Mouse (Mus musculus): Measurements from ENCODE around the gene Cfap43.

The Cfap43 gene

GRCm38 (mm10) chr19:47919126-47919965 is at the start of gene Cfap43, which contains the start of gene Itprip:
Cfap43 (minus strand) TSS chr19:47919287.
Itprip (minus strand) TSS chr19:47919299.
- ATAC-seq (ENCODE audit: insufficient number of reproducible peaks, low FRiP score, low TSS enrichment), result peak; percentile 36; the same call in 1 of the 2 replicates

DNA sequence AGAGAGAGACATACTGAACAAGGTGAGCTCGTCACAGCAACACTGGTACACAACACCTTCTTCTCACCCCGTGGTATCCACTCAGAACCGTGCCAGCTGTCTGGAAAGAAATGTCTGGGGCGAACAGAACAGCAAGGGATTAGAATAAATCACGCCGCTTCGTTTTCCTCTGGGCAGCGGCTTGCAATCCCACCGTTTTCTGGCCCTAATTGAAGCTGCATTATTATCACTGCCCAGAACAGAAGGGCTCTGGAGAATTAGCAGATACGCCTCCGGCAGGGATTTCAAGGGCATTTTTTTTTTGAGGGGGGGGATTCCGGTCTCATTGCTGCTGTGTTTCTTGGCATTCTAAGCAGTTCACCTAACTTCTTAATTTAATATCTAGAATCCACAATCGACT is 39.1 kb upstream of the Cfap43 start:
- no peak for ATAC-seq (ENCODE audit: insufficient number of reproducible peaks, low FRiP score, low TSS enrichment)

DNA sequence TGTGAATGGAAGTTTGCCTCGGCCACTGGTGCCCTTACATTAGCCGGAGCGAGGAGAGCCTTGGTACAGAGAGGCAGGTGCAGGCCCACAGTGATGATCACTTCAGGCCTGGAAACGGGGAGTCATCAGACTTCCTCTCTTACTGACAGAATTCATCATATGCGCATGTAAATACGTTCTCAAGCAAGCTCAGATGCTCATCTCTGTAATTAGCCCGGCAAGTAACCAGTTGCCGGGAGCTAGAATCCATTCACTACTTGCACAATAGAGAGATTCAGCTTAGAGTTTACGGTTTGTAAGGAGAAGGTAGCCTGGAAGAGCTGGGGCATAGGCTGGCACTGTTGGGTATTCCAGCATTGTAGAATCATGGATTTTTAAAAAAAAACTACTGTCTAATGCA is 34.1 kb upstream of the Cfap43 start:
- no peak for ATAC-seq (ENCODE audit: insufficient number of reproducible peaks, low FRiP score, low TSS enrichment)

DNA sequence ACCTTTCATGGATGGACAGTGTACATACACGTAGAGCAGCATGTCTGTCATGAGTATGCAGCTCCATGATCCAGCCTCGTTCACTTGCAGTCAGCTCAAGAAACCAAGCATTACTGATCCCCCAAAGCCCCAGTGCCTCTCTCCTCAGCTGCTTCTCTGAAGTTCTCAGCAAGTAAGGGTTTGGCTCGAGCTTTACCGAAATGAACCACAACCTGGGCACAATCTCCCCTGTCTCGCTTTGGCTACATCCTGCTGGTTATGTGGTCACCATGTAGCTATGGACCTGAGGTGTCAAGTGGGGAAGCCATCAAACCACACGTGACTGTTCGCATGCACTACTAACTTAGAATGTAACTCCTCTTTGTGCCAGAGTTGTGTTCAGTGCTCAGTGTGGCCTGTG is 31.9 kb upstream of the Cfap43 start:
- no peak for ATAC-seq (ENCODE audit: insufficient number of reproducible peaks, low FRiP score, low TSS enrichment)

- ATAC-seq (ENCODE audit: insufficient number of reproducible peaks, low FRiP score, low TSS enrichment), result no peak
Observed at GRCm38 (mm10) chr19:47946821-47947465, 27.9 kb upstream of the Cfap43 start.

DNA sequence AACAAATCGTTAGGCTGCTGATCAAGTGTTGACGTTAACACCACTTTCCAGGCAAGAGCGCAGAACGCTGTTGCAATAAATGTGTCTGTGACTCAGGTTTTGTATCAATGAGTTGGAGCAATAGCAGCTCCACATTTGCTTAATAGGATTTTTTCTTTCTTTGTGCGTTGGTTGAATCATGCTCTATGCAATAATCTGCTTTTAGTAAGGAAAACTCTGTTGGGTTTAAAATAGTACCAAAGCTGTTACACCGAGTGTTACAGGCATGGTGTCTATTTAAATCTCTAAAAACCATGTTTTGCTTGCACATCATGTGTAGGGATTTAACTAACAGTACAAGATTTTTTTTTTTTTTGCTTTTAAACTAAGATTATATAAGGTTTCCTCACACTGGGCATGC is 20.3 kb upstream of the Cfap43 start:
- ATAC-seq (ENCODE audit: insufficient number of reproducible peaks, low FRiP score, low TSS enrichment), result no peak

DNA sequence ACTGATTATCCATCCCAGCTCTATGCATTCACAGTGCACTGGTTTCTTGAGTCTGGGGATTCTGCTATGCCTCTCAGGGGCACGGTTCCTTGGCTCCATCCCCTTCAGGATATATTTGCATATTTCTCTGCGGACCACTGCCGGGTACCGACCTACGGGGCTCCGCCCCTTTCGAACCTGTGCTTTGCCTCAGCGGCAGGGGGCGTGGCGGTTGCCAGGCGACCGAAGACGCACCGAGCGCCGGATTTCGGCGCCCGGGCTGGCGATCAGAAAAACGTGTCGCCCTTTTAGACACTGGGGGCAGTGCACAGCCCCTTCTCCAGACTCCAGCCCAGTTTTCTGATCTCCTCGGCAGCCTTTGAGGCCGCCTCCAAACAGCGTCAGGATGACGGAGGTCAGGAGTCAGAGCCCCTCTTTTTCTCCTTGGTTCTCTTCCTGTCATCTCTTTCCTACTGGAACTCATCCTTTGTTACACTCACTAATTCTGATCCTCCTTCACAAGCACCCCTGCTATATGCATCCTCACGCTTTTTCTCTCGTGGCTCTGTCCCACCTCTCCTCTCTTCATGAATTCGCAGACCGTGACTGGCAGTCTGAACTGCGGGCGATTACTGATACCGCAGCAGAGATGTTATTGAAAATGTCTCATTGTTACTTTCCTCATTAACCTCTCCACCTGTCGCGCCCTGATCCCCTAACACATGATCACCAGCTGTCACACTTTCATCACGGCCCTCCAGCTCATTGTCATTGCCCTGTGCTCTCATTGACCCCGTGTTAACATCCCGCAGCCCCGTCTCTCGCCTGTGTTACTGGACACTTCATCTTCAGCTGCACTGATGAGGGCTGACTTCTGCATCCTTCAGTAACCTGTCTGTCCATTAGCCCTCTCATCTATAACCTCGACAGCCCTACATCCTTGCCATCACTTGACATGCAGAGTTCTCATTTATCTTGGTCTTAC is 18.6 kb upstream of the Cfap43 start, which contains the start of gene Cfap58:
TSS of gene Cfap58 (plus strand) at position 233 of the 964 bp plus-strand sequence.
- ATAC-seq (ENCODE audit: insufficient number of reproducible peaks, low FRiP score, low TSS enrichment), result no peak

- ATAC-seq (ENCODE audit: insufficient number of reproducible peaks, low FRiP score, low TSS enrichment), result no peak
Observed at GRCm38 (mm10) chr19:47936938-47937337, 17.9 kb upstream of the Cfap43 start.

GRCm38 (mm10) chr19:47936490-47936889 is 17.4 kb upstream of the Cfap43 start:
- no peak for ATAC-seq (ENCODE audit: insufficient number of reproducible peaks, low FRiP score, low TSS enrichment)

DNA sequence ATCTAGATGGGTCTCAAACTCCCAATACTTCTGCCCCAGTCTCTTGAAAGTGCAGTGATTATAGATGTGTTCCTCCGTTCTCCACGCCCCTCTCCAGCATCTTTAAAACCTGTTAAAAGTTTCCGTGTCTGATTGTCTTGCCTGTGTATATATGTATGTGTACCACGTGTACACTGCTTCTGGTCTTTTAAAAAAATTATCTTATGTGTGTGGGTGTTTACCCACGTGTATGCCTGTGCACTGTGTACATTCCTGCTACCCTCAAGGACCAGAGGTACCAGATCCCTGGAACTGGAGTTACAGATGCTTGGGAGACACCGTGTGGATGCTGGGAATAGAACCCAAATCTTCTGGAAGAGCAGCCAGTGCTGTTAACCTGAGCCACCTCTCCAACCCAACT is 16.4 kb upstream of the Cfap43 start:
- no peak for ATAC-seq (ENCODE audit: insufficient number of reproducible peaks, low FRiP score, low TSS enrichment)

DNA sequence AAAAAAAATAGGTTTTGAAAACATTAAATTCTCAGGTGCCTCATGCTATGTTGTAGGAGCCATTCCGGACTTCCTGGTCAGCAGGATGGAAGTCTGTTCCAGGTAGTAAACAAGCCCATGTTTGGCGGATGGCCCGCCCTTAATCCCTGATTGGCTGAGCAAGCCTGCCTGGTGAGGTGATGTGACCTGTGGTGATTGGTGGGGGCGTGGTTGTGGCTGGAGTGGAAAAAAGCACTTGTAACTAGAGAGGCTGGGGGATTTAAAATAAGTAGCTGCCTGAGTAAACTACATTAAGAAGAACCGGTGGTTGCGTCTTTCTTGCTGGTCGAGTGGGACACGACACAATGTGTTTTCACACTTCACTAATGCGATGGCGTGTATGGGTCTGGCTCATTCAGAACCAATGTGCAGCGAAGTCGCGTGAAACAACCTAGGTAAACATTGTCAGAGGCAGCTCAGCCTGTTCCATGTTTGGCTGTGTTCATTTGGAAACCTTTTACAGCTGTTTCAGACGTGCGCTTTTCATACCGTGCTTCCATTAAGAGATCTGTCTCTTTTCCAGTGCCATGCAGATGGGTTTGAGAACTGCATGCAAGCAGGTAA is 15.7 kb upstream of the Cfap43 start:
- no peak for ATAC-seq (ENCODE audit: insufficient number of reproducible peaks, low FRiP score, low TSS enrichment)

- no peak for ATAC-seq (ENCODE audit: insufficient number of reproducible peaks, low FRiP score, low TSS enrichment)
Observed at GRCm38 (mm10) chr19:47934146-47934545, 15.1 kb upstream of the Cfap43 start.

GRCm38 (mm10) chr19:47931982-47932638 is 13.0 kb upstream of the Cfap43 start:
- peak; percentile 58; the same call in 1 of the 2 replicates for ATAC-seq (ENCODE audit: insufficient number of reproducible peaks, low FRiP score, low TSS enrichment)

- no peak for ATAC-seq (ENCODE audit: insufficient number of reproducible peaks, low FRiP score, low TSS enrichment)
Observed at GRCm38 (mm10) chr19:47929043-47929442, 10.0 kb upstream of the Cfap43 start.

GRCm38 (mm10) chr19:47927032-47927431 is 7.9 kb upstream of the Cfap43 start:
- no peak for ATAC-seq (ENCODE audit: insufficient number of reproducible peaks, low FRiP score, low TSS enrichment)

DNA sequence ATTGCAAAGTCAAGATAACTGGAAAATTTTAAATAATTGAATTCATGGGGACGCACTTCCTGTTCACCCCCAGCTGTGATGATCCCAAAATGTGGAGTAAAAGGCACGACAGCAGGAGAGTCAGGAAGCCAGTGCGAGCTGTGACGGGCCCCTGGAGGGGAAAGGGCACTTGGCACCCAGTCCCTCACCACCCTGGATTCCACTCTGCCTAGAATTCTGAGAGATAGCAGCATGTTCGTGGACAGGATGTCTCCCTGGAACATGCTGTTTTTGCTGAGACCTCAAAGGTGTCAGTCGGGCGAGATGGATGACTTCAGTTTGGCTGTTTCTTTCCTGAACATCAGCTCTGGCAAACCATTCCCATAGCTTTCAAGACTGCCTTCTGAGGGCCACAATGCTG is 6.7 kb upstream of the Cfap43 start:
- ATAC-seq (ENCODE audit: insufficient number of reproducible peaks, low FRiP score, low TSS enrichment), result no peak

DNA sequence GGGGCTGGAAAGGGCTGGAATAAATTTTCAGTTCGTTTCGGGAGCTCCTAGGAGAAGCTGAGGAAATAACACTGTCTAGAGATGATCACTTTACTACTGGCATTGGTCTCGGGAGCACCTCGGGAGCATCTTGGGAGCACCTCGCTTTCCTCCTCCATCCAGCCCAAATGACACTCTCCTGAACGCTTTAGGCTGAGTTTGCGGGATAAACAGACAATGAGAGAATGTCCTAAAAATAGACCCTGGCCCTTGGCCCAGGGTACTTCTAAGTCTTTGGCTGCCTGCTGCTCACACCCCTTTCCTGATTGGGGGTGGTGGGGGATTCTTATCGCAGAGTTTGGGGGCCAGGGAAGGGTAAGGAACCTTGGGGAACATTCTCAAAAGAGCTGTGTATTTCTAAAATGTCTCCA is 884 bp upstream of the Cfap43 start:
- no peak for ATAC-seq (ENCODE audit: insufficient number of reproducible peaks, low FRiP score, low TSS enrichment)

- ATAC-seq (ENCODE audit: insufficient number of reproducible peaks, low FRiP score, low TSS enrichment), result no peak
Observed at GRCm38 (mm10) chr19:47918455-47919101, 509 bp downstream of the Cfap43 start.

DNA sequence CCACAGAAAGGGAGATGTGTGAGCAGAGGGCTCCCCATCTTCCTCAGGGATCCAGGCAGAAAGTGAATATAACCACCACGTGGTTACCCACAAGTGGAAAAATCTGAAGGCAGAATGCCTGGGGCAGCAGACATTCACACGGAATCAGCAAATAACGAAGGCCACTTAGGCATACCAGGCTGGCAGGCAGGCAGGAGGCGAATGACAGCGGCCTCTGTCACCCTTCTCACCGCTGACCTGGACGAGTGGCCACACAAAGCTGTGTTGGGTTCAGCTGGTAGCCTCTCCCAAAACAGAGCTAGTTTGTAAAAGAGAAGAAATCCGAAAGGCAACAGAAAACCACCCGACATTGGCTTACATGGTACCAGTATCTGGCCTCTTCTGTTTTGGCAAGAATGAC is 1.1 kb downstream of the Cfap43 start:
- no peak for ATAC-seq (ENCODE audit: insufficient number of reproducible peaks, low FRiP score, low TSS enrichment)

All from cerebellum, adult (tissue).